In genomic region chr2:140839880-140840279, GRCm38 (mm10) we compare ENCODE assay signal across 8 mouse cellular contexts.
DNase-seq lines count a peak whose midpoint lies in the region; ATAC-seq and TF ChIP-seq lines count a peak whose summit lies in the region.

No protein-coding gene starts in this region.

- H3K9me3 ChIP-seq in heart, embryonic 13.5 days: no peaks in the 10 kb centered on the region

- 22% methylated on average over 3 of the region's 3 CpGs for WGBS in heart, embryonic 13.5 days
- WGBS in heart, adult 2 months: 34% methylated on average over 3 of the region's 3 CpGs

- no peaks in the 10 kb centered on the region for H3K36me3 ChIP-seq in heart, embryonic 13.5 days
- no peaks in the 10 kb centered on the region for H3K36me3 ChIP-seq in heart, adult 2 months (ENCODE audit: control insufficient read depth, insufficient read depth, low read length)

- peak; percentile 63; the same call in 1 of the 2 replicates for ATAC-seq in heart, embryonic 13.5 days (ENCODE audit: extremely low read depth, insufficient number of reproducible peaks, low FRiP score, low TSS enrichment)
- ATAC-seq in activated CD4-positive, CD25-positive, alpha-beta regulatory T cell, adult 4 months: no peak

- no peak for TF ChIP-seq POLR2A in heart, adult 2 months (IDR thresholded peaks at IDR 0.05; ENCODE audit: insufficient read depth, low read depth, low read length)

- H3K27me3 ChIP-seq in heart, embryonic 13.5 days (replicated peaks): no peaks in the 10 kb centered on the region
- H3K27me3 ChIP-seq in heart, adult 2 months (ENCODE audit: control insufficient read depth, insufficient read depth, low read length): no peaks in the 10 kb centered on the region

- no peak overlapping the region for H3K27ac ChIP-seq in heart, embryonic 13.5 days (replicated peaks)
- H3K27ac ChIP-seq in heart, adult 2 months: no peak overlapping the region

- no peak for TF ChIP-seq CTCF in heart, adult 2 months (IDR thresholded peaks at IDR 0.05)

- intact Hi-C loops in heart, adult 2 months (cut with DNase I): no loop called here

- H3K79me2 ChIP-seq in heart, adult 2 months (replicated peaks; ENCODE audit: control insufficient read depth, insufficient read depth, low read length): no peaks in the 10 kb centered on the region

- H3K4me3 ChIP-seq in heart, embryonic 13.5 days: no peak overlapping the region
- H3K4me3 ChIP-seq in heart, adult 2 months: no peak overlapping the region

- H3K9ac ChIP-seq in heart, embryonic 13.5 days: no peak overlapping the region
- no peak overlapping the region for H3K9ac ChIP-seq in heart, adult 2 months (ENCODE audit: low read depth, low read length)

- peaks cover 44% of the 10 kb centered on the region for H3K4me1 ChIP-seq in heart, embryonic 13.5 days
- H3K4me1 ChIP-seq in heart, adult 2 months (ENCODE audit: control insufficient read depth, insufficient read depth, low read length): no peaks in the 10 kb centered on the region

- TF ChIP-seq EP300 in heart, adult 2 months (IDR thresholded peaks at IDR 0.05; ENCODE audit: insufficient read depth, low read depth, low read length): no peak

- DNase-seq in heart, adult 2 months: no peak
- DNase-seq in adrenal gland, adult 18-20 months (ENCODE audit: low spot score in 2 of 2): peak; percentile 35 to 46
- peak; percentile 17 for DNase-seq in fibroblast of lung, adult 2 months (ENCODE audit: low read depth)
- peak; percentile 32 to 39 for DNase-seq in kidney, postnatal 4 days
- DNase-seq in lung, postnatal 36 days: peak; percentile 78
- no peak for DNase-seq in spleen, postnatal 4 days (ENCODE audit: low spot score in 2 of 2)

- H3K4me2 ChIP-seq in heart, embryonic 13.5 days: no peak overlapping the region; the same call in 1 of the 2 replicates

Comparison
In these comparisons a context has a peak if more than half of its experiments do, and no peak if none do; other contexts are left out.
1. DNase-seq: peak in adrenal gland, adult 18-20 months (2 of 2), fibroblast of lung, adult 2 months (single experiment), kidney, postnatal 4 days (2 of 2) and lung, postnatal 36 days (single experiment); none in heart, adult 2 months (0 of 2) and spleen, postnatal 4 days (0 of 2).